Mouse (Mus musculus) hindbrain, embryonic 11.5 days (tissue): ENCODE data around the gene Rpl39l. TPM values are rescaled to one million over a fixed set of nuclear protein-coding genes. Genes with fewer than 3 reads are reported as not detected.
"Not testable (repeated sequence)": the region's sequence is repeated elsewhere in the genome, so short reads cannot be mapped to it uniquely, and the experiment has no call there.

Experiments used
- ATAC-seq: fragments of 200-750 bp; cut with Nextera tagmentation; 2 replicates; pipeline ENCODE4 v1.8.0; 2017; ENCODE audit warnings: mild to moderate bottlenecking, moderate TSS enrichment, moderate library complexity; ENCODE audit not compliant: low FRiP score
- DNase-seq: peaks from one replicate; pipeline ENCODE4 v3.0.0-alpha.2; 2015; ENCODE audit warnings: low spot score
- H3K27ac ChIP-seq: fragments of 300-500 bp; sonication (generic); 2 replicates; pipeline ENCODE4 v1.5.1; 2014; ENCODE audit warnings: mild to moderate bottlenecking, low read depth, low read length
- H3K27me3 ChIP-seq: fragments of 300-500 bp; sonication (generic); 2 replicates; pipeline ENCODE4 v1.6.1; 2014; ENCODE audit warnings: mild to moderate bottlenecking, low read length, moderate library complexity, mixed read lengths; ENCODE audit not compliant: control insufficient read depth, insufficient read depth
- H3K36me3 ChIP-seq: fragments of 300-500 bp; sonication (generic); 2 replicates; pipeline ENCODE4 v1.6.1; 2014; ENCODE audit warnings: mild to moderate bottlenecking, low read length, moderate library complexity, mixed read lengths; ENCODE audit not compliant: control insufficient read depth, insufficient read depth
- H3K4me1 ChIP-seq: fragments of 300-500 bp; sonication (generic); replicated peaks from 2 replicates; pipeline ENCODE4 v1.6.1; 2014; ENCODE audit warnings: low read length, mixed read lengths; ENCODE audit not compliant: control insufficient read depth, insufficient read depth
- H3K4me2 ChIP-seq: fragments of 300-500 bp; sonication (generic); replicated peaks from 2 replicates; pipeline ENCODE4 v1.6.1; 2014; ENCODE audit warnings: mild to moderate bottlenecking, low read depth, low read length
- H3K4me3 ChIP-seq: fragments of 300-500 bp; sonication (generic); 2 replicates; pipeline ENCODE4 v1.5.1; 2014; ENCODE audit warnings: low read depth, low read length
- H3K9ac ChIP-seq: fragments of 300-500 bp; sonication (generic); 2 replicates; pipeline ENCODE4 v1.6.1; 2014; ENCODE audit warnings: low read depth, low read length
- H3K9me3 ChIP-seq: fragments of 300-500 bp; sonication (generic); 2 replicates; pipeline ENCODE4 v1.6.1; 2016; ENCODE audit warnings: low read length; ENCODE audit not compliant: control insufficient read depth
- WGBS: fragments of 180-500 bp; shearing (Covaris S2); extraction: QIAGEN DNeasy Blood & Tissue Kit; methylation state at CpG from one replicate; pipeline ENCODE4 v1.1.7; 2014; 5-methylcytosine and 5-hydroxymethylcytosine counted together
- polyA plus RNA-seq: library from polyadenylated mRNA; unstranded; fragments of >200 nt; fragmentation: Nextera tagmentation; extraction: Ambion mirVana; gene quantifications from 2 replicates; pipeline ENCODE4 v1.2.1, GENCODE M21; 2014

The Rpl39l gene
- polyA plus RNA-seq, 1 experiment from 2014 or later, result 0.22 TPM

GRCm38 (mm10) chr16:10187461-10187860 lies 17.4 kb downstream of the Rpl39l start:
- not testable (repeated sequence) for H3K36me3 ChIP-seq, H3K4me3 ChIP-seq, DNase-seq, H3K9me3 ChIP-seq, ATAC-seq, H3K27me3 ChIP-seq, H3K9ac ChIP-seq, H3K4me1 ChIP-seq, H3K4me2 ChIP-seq, H3K27ac ChIP-seq
- 93% methylated on average over 10 of the region's 10 CpGs for WGBS

- H3K27ac ChIP-seq, result no peak within 1 kb of the TSS
- ATAC-seq, result peak; percentile 100
- WGBS, result under 1% methylated on average over 57 of the region's 63 CpGs
Measured at GRCm38 (mm10) chr16:10192679-10193506, 22.9 kb downstream of the Rpl39l start, which contains the start of gene Atf7ip2. Gene Atf7ip2, plus strand, starts transcription at chr16:10192712.

DNA sequence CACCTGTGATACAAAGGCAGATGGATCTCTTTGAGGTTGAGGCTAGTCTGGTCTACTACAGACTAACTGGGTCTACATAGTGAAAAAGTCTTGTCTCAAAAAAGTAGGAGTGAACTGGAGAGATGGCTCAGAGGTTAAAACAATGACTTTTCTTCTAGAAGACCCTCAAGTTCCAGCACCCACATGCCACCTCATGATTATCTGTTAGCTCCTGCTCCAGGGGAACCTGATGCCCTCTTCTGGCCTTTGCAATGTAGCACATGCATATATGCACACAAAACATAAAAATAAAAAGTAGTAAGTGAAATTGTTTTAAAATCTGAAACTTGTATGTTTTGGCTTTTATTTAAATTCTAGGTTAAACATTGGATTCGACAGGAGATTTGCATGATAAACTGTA lies 38.8 kb downstream of the Rpl39l start:
- Histone ChIP-seq H3K9ac (no peak overlapping the region), H3K27me3 (no peaks in the 10 kb centered on the region), H3K4me3 (no peak overlapping the region), H3K36me3 (no peaks in the 10 kb centered on the region), H3K4me1 (no peaks in the 10 kb centered on the region), H3K9me3 (no peaks in the 10 kb centered on the region), H3K27ac (no peak overlapping the region), H3K4me2 (no peak overlapping the region)
- ATAC-seq (no peak), DNase-seq (no peak)
- WGBS, result 84% methylated on average over 1 of the region's 1 CpGs

More at GRCm38 (mm10) chr16:10192679-10193506, 22.9 kb downstream of the Rpl39l start, which contains the start of gene Atf7ip2:
- no peaks in the 10 kb centered on the region for H3K9me3 ChIP-seq
- H3K27me3 ChIP-seq, result no peaks in the 10 kb centered on the region
- peak within 1 kb of the TSS; percentile 41; the same call in 1 of the 2 replicates for H3K9ac ChIP-seq
- peak; percentile 89 for DNase-seq
- H3K4me3 ChIP-seq, result peak within 1 kb of the TSS; percentile 51
- no peaks in the 10 kb centered on the region for H3K36me3 ChIP-seq
- peaks cover 4% of the 10 kb centered on the region; the same call in 1 of the 2 replicates for H3K4me1 ChIP-seq
- H3K4me2 ChIP-seq, result peak within 1 kb of the TSS; percentile 97

DNA sequence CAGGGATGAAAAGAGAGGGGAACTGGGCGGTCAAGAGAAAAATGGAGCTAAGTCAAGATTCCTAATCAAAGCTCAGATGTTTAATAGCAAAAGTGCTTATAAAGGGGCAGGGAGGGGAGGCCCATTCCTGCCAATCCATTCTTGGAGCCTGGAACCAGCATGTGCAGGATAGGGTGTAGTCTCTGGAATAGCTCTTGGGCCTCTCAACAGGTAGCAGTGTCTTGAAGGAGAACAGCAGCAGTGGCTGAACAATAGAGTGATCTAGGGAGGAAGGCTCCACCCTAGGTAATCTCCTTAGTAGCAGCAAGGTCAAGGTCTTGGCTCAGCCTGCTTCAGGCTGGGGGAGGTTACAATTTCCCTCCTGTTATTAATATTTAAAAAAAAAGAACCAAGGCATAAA lies 46.3 kb downstream of the Rpl39l start:
- ATAC-seq, H3K9me3 ChIP-seq, H3K27me3 ChIP-seq, H3K4me1 ChIP-seq, DNase-seq, H3K36me3 ChIP-seq, H3K27ac ChIP-seq, H3K4me2 ChIP-seq, H3K9ac ChIP-seq, H3K4me3 ChIP-seq: not testable (repeated sequence)
- WGBS, result 100% methylated on average over 1 of the region's 1 CpGs

GRCm38 (mm10) chr16:10217020-10217419 lies 47.0 kb downstream of the Rpl39l start:
- not testable (repeated sequence) for H3K9me3 ChIP-seq, H3K4me2 ChIP-seq, ATAC-seq, H3K4me1 ChIP-seq, H3K27me3 ChIP-seq, H3K36me3 ChIP-seq, H3K4me3 ChIP-seq, DNase-seq, H3K27ac ChIP-seq, H3K9ac ChIP-seq
- 89% methylated on average over 2 of the region's 2 CpGs for WGBS

Other genes starting within 250 kb of the Rpl39l start
- gene Grin2a, start 174.7 kb upstream of the Rpl39l start, polyA plus RNA-seq, result 0.88 and 1.5 TPM in 2 replicates
- 1.3 and 1.7 TPM in 2 replicates for gene Atf7ip2, start 22.5 kb downstream of the Rpl39l start, polyA plus RNA-seq
- 2.6 and 3.6 TPM in 2 replicates for gene Emp2, start 143.7 kb downstream of the Rpl39l start, polyA plus RNA-seq
- 0.13 and 0.15 TPM in 2 replicates for gene Tekt5, start 225.3 kb downstream of the Rpl39l start, polyA plus RNA-seq
- gene Nubp1, start 241.7 kb downstream of the Rpl39l start, polyA plus RNA-seq, result 58.5 and 66.2 TPM in 2 replicates